Mouse (Mus musculus): Measurements from ENCODE around the gene Vps37c.

Vps37c gene

GRCm38 (mm10) chr19:10740641-10741440, 52.3 kb downstream of the Vps37c start:
- DNase-seq (ENCODE audit: low spot score in 2 of 2): no peak

- DNase-seq (ENCODE audit: low spot score in 2 of 2): no peak
Measured at GRCm38 (mm10) chr19:10742145-10742544, 53.6 kb downstream of the Vps37c start.

- DNase-seq (ENCODE audit: low spot score in 2 of 2): no peak
Measured at GRCm38 (mm10) chr19:10742565-10742964, 54.0 kb downstream of the Vps37c start.

- no peak for DNase-seq (ENCODE audit: low spot score in 2 of 2)
Measured at GRCm38 (mm10) chr19:10747182-10747581, 58.6 kb downstream of the Vps37c start.

- DNase-seq (ENCODE audit: low spot score in 2 of 2): no peak
Measured at GRCm38 (mm10) chr19:10747718-10748117, 59.2 kb downstream of the Vps37c start.

GRCm38 (mm10) chr19:10748401-10749102, 60.0 kb downstream of the Vps37c start:
- DNase-seq (ENCODE audit: low spot score in 2 of 2): no peak

- no peak for DNase-seq (ENCODE audit: low spot score in 2 of 2)
Measured at GRCm38 (mm10) chr19:10749295-10749694, 60.8 kb downstream of the Vps37c start.

GRCm38 (mm10) chr19:10750161-10750560, 61.6 kb downstream of the Vps37c start:
- no peak for DNase-seq (ENCODE audit: low spot score in 2 of 2)

GRCm38 (mm10) chr19:10751607-10752006, 63.1 kb downstream of the Vps37c start:
- DNase-seq (ENCODE audit: low spot score in 2 of 2): no peak

GRCm38 (mm10) chr19:10752106-10752505, 63.6 kb downstream of the Vps37c start:
- DNase-seq (ENCODE audit: low spot score in 2 of 2): no peak

GRCm38 (mm10) chr19:10752646-10753045, 64.1 kb downstream of the Vps37c start:
- DNase-seq (ENCODE audit: low spot score in 2 of 2): no peak

- DNase-seq (ENCODE audit: low spot score in 2 of 2): no peak
Measured at GRCm38 (mm10) chr19:10757125-10757524, 68.6 kb downstream of the Vps37c start.

- no peak for DNase-seq (ENCODE audit: low spot score in 2 of 2)
Measured at GRCm38 (mm10) chr19:10757526-10757925, 69.0 kb downstream of the Vps37c start.

- no peak for DNase-seq (ENCODE audit: low spot score in 2 of 2)
Measured at GRCm38 (mm10) chr19:10758708-10759107, 70.2 kb downstream of the Vps37c start.

GRCm38 (mm10) chr19:10759525-10759924, 71.0 kb downstream of the Vps37c start:
- DNase-seq (ENCODE audit: low spot score in 2 of 2): no peak

- no peak for DNase-seq (ENCODE audit: low spot score in 2 of 2)
Measured at GRCm38 (mm10) chr19:10759983-10760831, 71.7 kb downstream of the Vps37c start.

- no peak for DNase-seq (ENCODE audit: low spot score in 2 of 2)
Measured at GRCm38 (mm10) chr19:10761794-10762415, 73.4 kb downstream of the Vps37c start.

GRCm38 (mm10) chr19:10762468-10762867, 73.9 kb downstream of the Vps37c start:
- no peak for DNase-seq (ENCODE audit: low spot score in 2 of 2)

GRCm38 (mm10) chr19:10763381-10764031, 75.0 kb downstream of the Vps37c start:
- DNase-seq (ENCODE audit: low spot score in 2 of 2): no peak

Data from urinary bladder, postnatal 4 days (tissue).